Mouse (Mus musculus): ENCODE measurements around the gene Cachd1.

- TF ChIP-seq CTCF (IDR thresholded peaks at IDR 0.05; ENCODE audit: low read depth) (no peak), EP300 (IDR thresholded peaks at IDR 0.05; ENCODE audit: low read depth) (no peak)
Observed at GRCm38 (mm10) chr4:101009092-101009491, 232.6 kb downstream of the Cachd1 start.

All from liver, postnatal 0 days (tissue).